Mouse (Mus musculus) MN1 (cell line): ENCODE measurements around the gene Tmem145.

Experiments used
- DNase-seq: peaks from one replicate; pipeline ENCODE4 v3.0.0-alpha.2; 2016; ENCODE audit warnings: low spot score

Gene Tmem145

GRCm38 (mm10) chr7:25275555-25276298 lies 30.2 kb upstream of the Tmem145 start:
- DNase-seq, result no peak

- no peak for DNase-seq
These were observed 28.5 kb upstream of the Tmem145 start for GRCm38 (mm10) chr7:25277405-25277804.

DNA sequence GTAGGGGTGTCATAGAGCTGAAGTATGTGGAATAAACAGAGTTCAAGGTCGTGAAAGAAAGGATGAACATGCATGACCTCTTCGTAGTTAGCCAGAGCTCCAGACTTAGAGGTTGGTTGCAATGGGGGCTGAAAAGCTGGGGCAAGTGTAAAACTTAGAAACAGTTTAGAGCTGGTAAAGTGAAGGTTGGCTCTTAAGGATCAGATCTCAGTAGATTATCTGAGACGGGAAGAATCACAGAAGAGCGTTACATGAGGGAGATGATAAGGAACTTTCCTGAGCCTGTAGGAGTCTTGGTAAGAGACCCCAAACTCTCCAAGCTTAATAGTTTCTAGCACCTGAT lies 27.9 kb upstream of the Tmem145 start:
- no peak for DNase-seq

GRCm38 (mm10) chr7:25278341-25279075 lies 27.4 kb upstream of the Tmem145 start:
- peak; percentile 81 for DNase-seq

DNA sequence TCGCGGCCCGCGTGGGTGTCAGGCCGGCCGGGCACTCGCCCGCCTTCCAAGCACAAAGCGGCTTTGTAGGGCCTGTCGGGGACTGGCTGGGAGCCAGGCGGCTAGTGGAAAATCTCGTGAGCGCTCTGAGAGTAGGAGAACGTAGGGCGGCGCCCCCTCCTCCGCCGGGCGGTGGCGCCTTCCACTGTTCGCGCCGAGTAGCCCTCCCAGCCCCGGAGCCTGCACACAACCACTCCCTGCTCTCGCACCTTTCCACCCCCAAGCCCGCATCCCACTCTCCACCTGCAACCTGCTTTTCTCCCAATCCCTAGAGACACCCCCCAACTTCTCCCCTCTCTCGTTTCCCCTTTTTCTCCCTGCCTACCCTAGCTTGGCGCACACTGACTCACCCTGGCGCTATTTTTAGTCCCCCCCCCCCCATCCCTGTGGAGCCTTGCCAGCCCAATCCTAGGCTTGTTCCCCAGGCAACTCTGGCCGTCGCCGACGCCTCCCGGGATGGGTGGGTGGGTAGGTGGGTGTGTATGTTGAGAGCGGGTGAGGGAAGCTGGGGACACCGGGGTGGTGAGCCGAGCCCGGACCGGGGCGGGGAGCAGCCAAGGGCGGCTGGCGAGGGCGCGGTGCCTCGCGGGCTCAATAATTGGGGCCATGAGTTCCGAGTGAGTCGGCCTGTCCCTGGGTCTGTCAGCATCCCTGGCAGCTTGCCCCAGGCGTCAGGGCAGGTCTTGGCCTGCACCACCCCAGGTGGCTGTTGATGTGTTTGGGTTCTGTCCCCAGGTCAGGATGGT lies 26.6 kb upstream of the Tmem145 start:
- DNase-seq, result peak; percentile 94

- peak; percentile 80 for DNase-seq
These were observed 25.8 kb upstream of the Tmem145 start for GRCm38 (mm10) chr7:25279861-25280791.

GRCm38 (mm10) chr7:25281166-25281733 lies 24.7 kb upstream of the Tmem145 start:
- DNase-seq, result no peak

GRCm38 (mm10) chr7:25281734-25282601 lies 23.9 kb upstream of the Tmem145 start:
- DNase-seq, result peak; percentile 95

DNA sequence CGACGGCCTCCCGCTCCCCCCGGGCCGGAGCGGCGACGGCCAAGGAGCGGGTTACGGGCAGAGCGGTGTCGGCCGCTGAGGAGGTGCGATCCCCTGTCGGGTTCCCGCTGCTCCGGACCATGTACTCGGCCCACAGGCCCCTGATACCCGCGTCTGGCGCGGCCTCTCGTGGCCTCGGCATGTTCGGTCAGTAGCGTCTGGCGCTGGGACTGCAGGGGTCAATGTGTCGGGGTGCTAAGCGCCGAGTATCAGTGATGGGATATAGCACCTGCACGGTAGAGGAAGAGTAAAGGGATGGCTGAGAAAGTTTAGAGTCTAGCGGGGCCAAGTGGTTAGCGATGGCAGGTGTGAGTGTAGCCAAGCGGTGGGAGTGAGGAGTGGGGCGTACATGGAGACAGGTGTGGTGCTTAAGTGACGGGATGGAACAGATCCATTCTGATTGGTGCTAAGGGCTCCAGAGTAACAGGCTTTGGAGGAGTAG lies 23.1 kb upstream of the Tmem145 start:
- peak; percentile 67 for DNase-seq

GRCm38 (mm10) chr7:25283637-25284036 lies 22.3 kb upstream of the Tmem145 start:
- DNase-seq, result peak; percentile 25

- DNase-seq, result no peak
These were observed 21.7 kb upstream of the Tmem145 start for GRCm38 (mm10) chr7:25284171-25284570.

- no peak for DNase-seq
These were observed 21.1 kb upstream of the Tmem145 start for GRCm38 (mm10) chr7:25284766-25285165.

DNA sequence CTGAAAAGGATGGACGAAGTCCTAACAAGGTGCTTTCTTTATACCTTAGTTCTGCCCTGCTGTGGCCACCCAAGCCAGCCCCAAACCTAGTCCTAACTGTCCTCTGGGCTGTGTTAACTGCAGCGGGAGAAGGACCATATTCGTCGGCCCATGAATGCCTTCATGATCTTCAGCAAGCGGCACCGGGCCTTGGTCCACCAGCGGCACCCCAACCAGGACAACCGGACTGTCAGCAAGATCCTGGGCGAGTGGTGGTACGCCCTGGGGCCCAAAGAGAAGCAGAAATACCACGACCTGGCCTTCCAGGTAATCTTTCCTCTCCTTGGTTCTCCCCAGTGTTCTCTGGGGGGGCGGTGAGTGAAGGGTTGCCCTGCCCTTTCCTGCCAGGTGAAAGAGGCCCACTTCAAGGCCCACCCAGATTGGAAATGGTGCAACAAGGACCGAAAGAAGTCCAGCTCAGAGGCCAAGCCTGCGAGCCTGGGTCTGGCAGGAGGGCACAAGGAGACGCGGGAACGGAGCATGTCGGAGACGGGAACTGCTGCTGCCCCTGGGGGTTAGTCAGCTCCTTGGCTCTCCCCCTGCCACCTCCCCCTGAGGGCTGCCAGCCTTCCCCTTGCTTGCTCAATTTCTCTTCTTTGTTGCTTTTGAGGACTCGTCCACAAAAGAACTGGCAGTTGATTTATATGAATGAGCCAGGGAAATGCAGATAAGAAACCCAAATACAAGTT lies 20.2 kb upstream of the Tmem145 start:
- DNase-seq, result no peak

DNA sequence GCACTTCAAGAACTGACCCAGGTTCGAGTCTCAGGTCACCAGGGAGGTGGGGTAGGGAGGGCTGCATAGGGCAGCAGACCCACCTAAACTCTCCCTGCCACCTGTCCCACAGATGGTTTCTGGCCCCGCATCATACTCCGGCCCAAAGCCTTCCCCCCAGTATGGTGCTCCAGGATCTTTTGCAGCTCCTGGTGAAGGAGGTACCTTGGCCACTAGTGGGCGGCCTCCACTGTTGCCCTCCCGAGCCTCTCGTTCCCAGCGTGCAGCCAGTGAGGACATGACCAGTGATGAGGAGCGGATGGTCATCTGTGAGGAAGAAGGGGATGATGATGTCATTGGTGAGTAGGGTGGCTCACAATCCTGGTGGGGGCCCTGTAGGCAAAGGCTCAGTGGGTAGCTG lies 18.9 kb upstream of the Tmem145 start:
- DNase-seq, result no peak

- DNase-seq, result no peak
These were observed 17.9 kb upstream of the Tmem145 start for GRCm38 (mm10) chr7:25288011-25288410.

DNA sequence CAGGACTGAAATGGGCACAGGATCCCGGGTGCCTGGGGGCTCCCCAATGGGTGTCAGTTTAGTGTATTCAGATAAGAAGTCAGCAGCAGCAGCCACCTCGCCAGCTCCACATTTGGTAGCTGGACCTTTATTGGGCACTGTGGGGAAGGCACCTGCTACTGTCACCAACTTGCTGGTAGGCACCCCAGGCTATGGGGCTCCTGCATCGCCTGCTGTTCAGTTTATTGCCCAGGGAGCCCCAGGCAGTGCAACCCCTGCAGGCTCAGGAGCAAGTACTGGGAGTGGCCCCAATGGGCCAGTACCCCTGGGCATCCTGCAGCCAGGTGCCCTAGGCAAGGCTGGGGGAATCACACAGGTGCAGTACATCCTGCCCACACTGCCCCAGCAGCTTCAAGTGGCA lies 17.2 kb upstream of the Tmem145 start:
- no peak for DNase-seq

DNA sequence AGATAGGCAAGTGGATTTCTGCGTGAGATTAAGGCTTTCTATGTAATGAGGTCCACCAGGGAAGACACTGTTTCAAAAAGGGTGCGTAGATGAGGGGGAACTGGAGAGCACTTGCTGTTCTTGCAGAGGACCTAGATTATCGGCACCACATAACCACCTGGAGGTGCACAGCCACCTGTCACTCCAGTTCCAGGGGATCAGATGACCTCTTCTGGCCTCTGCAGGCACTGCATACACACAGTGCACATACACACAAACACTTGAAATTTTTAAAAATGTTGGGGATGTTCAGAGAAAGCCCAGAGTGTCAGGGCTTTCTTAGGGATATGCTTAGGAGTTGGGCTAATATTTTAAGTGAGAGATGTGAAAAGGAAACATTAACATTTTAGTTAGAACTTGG lies 16.0 kb upstream of the Tmem145 start:
- DNase-seq, result no peak

GRCm38 (mm10) chr7:25290463-25290862 lies 15.4 kb upstream of the Tmem145 start:
- no peak for DNase-seq

DNA sequence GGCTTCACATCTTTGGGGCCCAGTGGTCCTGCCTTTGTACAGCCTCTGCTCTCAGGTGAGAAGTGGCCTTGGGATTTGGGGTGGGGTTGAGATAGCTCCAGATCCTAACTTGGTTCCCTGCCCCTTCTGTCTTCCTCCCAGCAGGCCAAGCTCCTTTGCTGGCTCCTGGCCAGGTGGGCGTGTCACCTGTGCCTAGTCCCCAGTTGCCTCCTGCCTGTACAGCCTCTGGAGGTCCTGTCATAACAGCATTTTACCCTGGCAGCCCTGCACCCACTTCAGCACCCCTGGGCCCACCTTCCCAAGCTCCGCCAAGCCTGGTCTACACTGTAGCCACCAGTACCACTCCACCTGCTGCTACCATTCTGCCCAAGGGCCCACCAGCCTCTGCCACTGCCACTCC lies 15.0 kb upstream of the Tmem145 start:
- DNase-seq, result peak; percentile 57

- no peak for DNase-seq
These were observed 13.8 kb upstream of the Tmem145 start for GRCm38 (mm10) chr7:25292107-25292506.
